Mouse (Mus musculus) erythroblast, adult 5-6 weeks (primary cell): ENCODE measurements around the gene Flt1. TPM values are rescaled to one million over a fixed set of nuclear protein-coding genes. Genes with fewer than 3 reads are reported as not detected.
"Not testable (repeated sequence)": the region's sequence is repeated elsewhere in the genome, so short reads cannot be mapped to it uniquely, and the experiment has no call there.

Experiments
- ATAC-seq: replicated peaks from 2 replicates; pipeline ENCODE4 v1.8.0; 2016; ENCODE audit warnings: moderate number of reproducible peaks, mild to moderate bottlenecking, moderate TSS enrichment, inconsistent platforms; ENCODE audit not compliant: poor library complexity, low FRiP score, severe bottlenecking
- total RNA-seq, 2 experiments: library from RNA; stranded (forward) in 1 of 2; stranded (reverse) in 1 of 2; fragments of 150-400 nt in 1 of 2; fragments of 200-764, 138-1000 nt in 1 of 2; gene quantifications; 2 replicates each; pipeline versions ENCODE4 v1.2.3 to v1.2.4; 2015 to 2017; ENCODE audit warnings: low replicate concordance in 2 of 2

Flt1 gene
- total RNA-seq, 2 experiments from 2014 or later = 0.68 to 0.77 TPM

GRCm38 (mm10) chr5:147623747-147624146 is 102.1 kb downstream of the Flt1 start:
- no peak for ATAC-seq

- ATAC-seq = no peak
Observed at GRCm38 (mm10) chr5:147620178-147620577, 105.6 kb downstream of the Flt1 start.

GRCm38 (mm10) chr5:147618243-147618642 is 107.6 kb downstream of the Flt1 start:
- ATAC-seq = no peak

- ATAC-seq = no peak
Observed at GRCm38 (mm10) chr5:147616450-147616849, 109.4 kb downstream of the Flt1 start.

GRCm38 (mm10) chr5:147614659-147615058 is 111.2 kb downstream of the Flt1 start:
- ATAC-seq = no peak

- ATAC-seq = not testable (repeated sequence)
Observed at GRCm38 (mm10) chr5:147611348-147611747, 114.5 kb downstream of the Flt1 start.

- ATAC-seq = no peak
Observed at GRCm38 (mm10) chr5:147607256-147607975, 118.4 kb downstream of the Flt1 start.

- ATAC-seq = no peak
Observed at GRCm38 (mm10) chr5:147606751-147607150, 119.1 kb downstream of the Flt1 start.

GRCm38 (mm10) chr5:147601460-147602360 is 124.1 kb downstream of the Flt1 start:
- ATAC-seq = no peak

- ATAC-seq = no peak
Observed at GRCm38 (mm10) chr5:147597825-147598224, 128.0 kb downstream of the Flt1 start.

- no peak for ATAC-seq
Observed at GRCm38 (mm10) chr5:147589814-147590213, 136.0 kb downstream of the Flt1 start.

- ATAC-seq = no peak
Observed at GRCm38 (mm10) chr5:147585070-147585469, 140.7 kb downstream of the Flt1 start.

- no peak for ATAC-seq
Observed at GRCm38 (mm10) chr5:147584648-147585047, 141.2 kb downstream of the Flt1 start.

GRCm38 (mm10) chr5:147583702-147584298 is 142.0 kb downstream of the Flt1 start:
- peak; percentile 66; the same call in 1 of the 2 replicates for ATAC-seq

- ATAC-seq = no peak
Observed at GRCm38 (mm10) chr5:147580181-147580580, 145.6 kb downstream of the Flt1 start.

GRCm38 (mm10) chr5:147579691-147580090 is 146.1 kb downstream of the Flt1 start:
- no peak for ATAC-seq

- no peak for ATAC-seq
Observed at GRCm38 (mm10) chr5:147579148-147579547, 146.7 kb downstream of the Flt1 start.

- ATAC-seq = no peak
Observed at GRCm38 (mm10) chr5:147577003-147577402, 148.8 kb downstream of the Flt1 start.

- ATAC-seq = no peak
Observed at GRCm38 (mm10) chr5:147574517-147574916, 151.3 kb downstream of the Flt1 start.

- no peak for ATAC-seq
Observed at GRCm38 (mm10) chr5:147573555-147573954, 152.3 kb downstream of the Flt1 start.
